Mouse (Mus musculus) mouse embryonic stem cell (cell line): Measurements from ENCODE around the gene Tm4sf1.

ENCODE experiments used
- in situ Hi-C, 2 experiments: fragments of 300-500 bp; cut with MboI; formaldehyde crosslinking; loops; 1 replicate in 1 of 2; 3 replicates in 1 of 2; pipeline ENCODE4 v1.14.3; 2019 to 2020; ENCODE audit warnings: low sequenced_read_pairs in 2 of 2, low pct_unique_long_range_greater_than_20kb in 1 of 2, mixed read lengths in 1 of 2; ENCODE audit not compliant: unreplicated experiment in 1 of 2

The Tm4sf1 gene

DNA sequence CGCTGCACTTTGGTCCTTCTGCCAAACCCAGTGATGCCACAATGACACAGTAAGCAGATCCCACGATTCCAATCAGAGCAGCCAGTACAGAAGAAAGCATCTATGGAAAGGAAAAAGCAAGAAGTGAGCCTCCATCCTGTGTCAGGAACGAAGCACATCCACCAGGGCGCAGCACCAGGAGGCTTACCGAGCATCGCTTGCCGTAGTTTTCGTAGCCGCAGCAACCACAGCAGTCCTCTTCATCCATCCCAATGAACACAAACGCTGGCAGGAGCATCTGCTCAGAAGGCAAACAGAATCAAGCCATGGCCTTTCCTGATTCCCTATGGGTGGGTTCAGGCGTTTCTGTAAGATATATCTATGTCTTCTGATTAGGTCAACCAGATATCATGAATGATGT lies 9.0 kb downstream of the Tm4sf1 start:
- in situ Hi-C loops, result no loop called here

DNA sequence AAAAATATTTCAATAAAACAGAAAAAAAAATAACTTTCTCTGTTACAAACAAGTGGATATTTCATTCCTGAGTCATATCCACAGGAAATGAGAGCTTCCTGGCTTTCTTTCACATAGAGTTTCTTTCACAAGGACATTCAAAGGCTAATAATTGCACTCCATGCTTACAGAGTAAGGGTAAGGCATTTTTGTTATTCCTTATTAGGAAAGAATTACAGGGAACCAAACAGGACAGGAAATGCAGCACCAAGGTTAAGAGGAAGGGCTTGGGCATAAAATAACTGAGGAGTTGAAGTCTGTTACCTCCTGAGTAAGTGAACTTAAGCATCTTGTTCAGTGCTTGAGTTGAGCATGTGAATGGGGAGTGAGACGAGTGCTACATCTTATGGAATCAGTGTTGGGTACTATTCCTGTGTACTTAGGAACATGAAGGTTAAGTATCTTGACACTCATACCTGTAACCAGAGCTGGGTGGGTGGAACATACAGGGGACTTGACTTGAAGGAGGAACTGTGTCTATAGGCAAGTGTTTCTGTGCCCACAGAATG lies 12.8 kb downstream of the Tm4sf1 start:
- in situ Hi-C loops, result no loop called here

DNA sequence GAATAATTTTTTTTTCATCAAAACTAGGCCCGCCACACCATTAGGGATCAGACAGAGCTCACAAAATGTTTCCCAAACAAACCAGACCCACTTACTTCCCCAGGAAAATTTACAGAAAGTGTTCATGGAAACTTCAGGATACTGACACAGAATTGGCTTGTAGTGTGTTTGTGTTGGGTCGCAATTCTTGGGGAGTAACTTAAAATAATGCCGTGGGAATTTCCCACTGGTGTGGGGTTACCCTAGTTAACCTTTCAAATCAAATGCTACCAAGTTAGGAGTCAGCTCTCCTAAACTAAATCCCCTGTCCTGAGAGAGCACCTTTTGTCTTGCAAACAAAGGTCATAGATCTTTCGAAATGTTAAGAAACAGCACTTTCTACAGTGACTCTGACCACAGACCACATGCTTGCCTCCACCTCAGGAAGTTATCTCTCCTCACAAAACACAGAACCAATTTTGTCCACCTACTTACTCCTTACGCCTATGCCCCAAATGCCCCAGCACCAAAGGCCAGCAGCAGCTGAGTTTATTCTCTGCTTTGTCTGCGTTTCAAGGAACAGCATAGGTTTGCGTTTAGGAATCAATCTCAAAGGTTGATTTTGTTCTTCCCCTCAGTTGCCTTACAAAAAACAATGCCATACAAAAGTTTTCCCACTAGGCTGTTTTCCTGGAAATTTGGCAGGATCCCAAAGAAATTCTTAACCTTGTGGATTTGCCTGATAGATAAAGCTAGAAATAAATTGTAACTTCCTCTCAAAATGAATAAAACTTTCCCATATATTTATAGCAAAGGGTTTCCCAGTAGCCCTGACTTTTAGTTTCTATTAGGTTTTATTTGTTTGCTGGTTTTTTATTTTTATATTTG lies 13.7 kb downstream of the Tm4sf1 start:
- in situ Hi-C loops, result no loop called here

DNA sequence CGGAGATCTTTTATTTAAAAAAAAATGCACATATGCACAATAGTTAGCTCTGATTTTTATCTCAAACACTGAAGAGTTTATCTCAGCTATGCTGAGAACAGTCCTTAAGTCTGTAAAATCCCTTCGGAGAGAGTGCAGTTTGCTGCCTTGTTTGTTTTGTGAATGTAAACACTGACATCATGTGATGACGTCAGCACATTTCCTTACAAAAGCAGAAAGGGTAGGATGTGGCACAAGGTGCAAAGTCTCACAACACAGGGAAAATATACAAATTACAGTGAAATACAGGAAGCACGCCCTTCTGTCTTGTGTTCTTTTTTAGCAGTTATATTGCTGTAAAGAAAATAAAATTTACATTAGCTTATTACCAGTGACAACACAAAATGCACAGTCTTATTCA lies 14.3 kb downstream of the Tm4sf1 start:
- in situ Hi-C loops, result no loop called here

DNA sequence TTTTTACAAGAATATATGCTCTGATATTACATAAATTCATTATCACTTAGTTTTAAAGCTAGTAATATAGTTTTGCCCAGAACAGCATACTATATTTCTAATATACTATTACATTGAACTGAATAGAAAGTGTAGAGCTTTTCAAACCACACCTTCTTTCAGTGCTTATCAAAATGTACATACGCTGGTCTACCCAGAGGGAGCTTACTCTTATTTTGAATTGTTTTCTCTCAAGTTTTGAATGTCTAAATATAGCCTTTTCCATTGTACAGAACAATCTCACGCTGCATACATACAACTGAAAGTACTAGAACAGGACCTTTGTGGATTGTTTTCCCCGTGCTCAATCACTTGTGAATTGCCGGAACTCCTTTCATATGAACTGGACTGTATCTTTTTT lies 23.6 kb downstream of the Tm4sf1 start:
- in situ Hi-C loops, result no loop called here

DNA sequence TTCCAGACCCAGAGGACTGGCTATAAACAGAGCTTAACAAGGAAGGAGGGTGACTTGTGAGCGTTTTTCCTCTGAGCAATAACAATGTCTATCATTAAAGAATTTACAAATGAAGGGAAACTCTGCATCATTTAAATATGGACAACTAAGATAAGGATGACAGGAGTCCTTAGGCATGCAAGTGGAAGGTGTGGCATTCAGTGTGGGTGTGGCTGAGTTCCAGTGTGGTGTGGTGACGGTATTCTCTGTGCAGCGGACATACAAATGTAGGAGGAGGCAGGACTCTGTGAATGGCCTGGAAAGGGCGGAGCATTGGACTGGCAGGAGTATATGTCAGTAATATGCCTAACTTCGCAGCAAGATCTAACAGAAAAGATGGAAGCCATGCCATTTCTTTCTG lies 24.3 kb downstream of the Tm4sf1 start:
- in situ Hi-C loops, result no loop called here

DNA sequence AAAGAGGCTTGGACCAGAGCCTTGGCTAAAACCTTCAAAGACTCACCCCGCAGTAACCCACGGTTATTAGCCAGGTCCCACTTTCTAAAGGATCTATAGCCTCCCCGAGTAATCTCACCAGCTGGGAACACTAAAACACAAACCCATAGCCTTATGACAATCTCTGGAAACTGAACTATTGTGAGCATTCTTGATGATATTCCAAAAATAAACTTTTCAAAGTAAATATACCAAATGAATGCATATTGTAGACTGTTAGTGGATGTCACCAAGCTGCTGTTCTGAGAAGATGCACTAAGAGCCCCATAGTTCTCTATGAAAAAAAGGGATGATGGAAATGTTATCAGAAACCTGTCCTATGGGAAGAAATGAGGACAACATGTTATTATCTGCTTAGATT lies 25.0 kb downstream of the Tm4sf1 start:
- in situ Hi-C loops, result no loop called here

DNA sequence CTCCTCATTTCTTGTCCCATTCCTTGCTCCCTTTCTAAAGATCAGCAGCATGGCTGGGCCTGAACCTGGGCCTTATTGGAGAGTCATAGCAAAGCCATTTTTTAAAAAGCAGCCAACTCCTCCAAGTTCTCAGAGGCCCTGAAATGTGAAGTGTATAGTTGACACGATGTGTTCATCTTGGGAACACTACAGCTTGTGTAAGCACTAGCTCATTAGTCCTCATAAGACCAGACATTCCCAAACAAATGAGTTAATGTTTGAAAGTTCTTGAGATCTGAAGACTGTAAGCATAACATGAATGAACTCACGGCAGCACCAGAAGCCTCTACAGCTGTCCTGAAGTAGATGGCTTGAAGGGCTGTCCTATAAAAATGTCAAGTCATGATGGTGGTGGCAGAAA lies 32.8 kb downstream of the Tm4sf1 start:
- in situ Hi-C loops, result loop anchor here (10.0 to 25.0 kb wide), 4 partner anchors 156 to 356 kb away; partner anchors contain the start of gene Tm4sf4 (in 2 of the 2)

DNA sequence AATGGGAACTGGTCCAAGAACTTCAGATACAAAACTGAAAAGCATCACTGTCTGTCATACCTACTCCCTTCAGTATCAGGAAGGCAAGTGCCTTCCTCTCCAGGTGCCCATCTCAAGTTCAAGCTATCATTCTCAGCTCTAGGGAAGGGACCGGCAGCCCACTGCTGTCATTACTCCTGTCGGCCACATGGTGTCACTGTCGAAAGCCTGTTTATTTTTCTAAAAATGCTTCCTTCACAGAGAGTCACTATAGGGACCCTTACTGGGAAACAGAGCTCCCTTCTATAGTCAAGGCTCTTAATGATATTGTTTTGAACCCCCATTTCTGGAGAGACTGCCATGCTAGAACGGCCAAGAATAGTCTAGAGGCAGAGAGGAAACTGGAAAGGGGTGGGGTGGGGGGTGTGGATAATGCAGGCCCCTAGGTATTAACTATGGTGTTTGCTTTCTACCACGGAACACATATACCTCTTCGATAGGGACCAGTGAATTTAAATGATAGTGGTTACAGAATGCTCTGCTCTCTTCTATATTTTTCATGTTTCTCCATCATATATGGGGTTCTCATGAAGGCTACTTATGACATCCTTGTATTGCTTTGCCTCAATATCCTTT lies 34.1 kb downstream of the Tm4sf1 start:
- in situ Hi-C loops, result loop anchor here (10.0 to 25.0 kb wide), 4 partner anchors 157 to 357 kb away; partner anchors contain the start of gene Tm4sf4 (in 2 of the 2)

DNA sequence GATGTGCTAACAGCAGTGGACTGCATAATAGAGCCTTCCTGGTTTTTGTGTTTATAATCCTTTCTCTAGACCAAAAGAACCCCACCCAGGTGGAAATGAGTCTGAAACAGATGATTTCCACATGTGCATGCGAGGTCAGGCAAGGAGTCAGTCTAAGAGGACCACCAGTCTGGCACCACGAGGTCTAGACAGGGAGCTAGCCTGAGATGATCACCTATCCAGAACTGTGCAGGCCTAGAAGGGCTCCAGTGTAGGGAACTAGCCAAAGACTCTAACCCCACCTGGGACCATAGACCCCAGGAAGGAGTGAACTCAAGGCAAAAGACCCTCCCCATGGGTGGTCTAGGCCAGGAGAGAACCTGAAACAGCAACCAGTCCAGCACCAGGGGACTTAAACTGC lies 48.7 kb downstream of the Tm4sf1 start:
- in situ Hi-C loops, result loop anchor here in 1 of 2 experiments (25.0 kb wide), 2 partner anchors 184 to 359 kb away; partner anchors contain the start of gene Tm4sf4

DNA sequence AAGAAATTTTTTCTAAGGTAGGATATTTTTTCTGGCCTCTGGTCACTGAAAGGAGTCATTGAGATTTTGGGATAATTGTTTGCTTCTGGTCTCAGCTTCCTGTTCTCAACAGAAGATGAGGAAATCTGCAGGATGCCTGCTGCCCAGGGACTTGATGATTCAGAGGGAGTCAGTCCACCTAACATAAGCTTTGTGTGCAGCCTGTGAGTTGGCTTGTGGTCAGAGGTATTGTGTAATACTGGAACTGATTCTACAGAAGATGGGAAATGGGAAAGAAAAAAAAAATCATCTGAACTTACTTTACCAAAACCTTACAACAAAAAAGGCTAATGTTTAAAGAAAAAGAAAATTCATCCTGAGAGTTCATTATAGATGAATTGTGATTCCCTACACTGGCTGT lies 49.2 kb downstream of the Tm4sf1 start:
- in situ Hi-C loops, result loop anchor here in 1 of 2 experiments (25.0 kb wide), 2 partner anchors 185 to 360 kb away; partner anchors contain the start of gene Tm4sf4

DNA sequence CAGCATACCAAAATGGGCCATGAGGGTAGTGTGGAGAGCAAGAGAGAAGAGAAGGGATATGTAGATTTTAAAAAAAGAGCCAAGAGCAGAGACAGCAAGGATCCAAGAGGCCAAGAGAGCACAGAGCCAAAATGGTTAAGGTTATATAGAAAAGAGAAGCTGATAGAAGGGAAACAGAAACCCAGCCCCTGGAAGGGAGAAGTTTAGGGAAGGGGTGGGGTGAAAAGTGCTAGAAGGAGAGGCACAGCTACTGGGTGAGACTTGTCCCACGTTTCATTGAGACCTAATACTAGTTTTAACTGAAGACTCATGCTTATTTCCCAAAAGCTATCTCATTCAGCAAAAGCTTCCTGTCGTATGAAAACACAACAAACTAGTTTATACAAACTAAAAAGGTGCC lies 56.5 kb downstream of the Tm4sf1 start:
- in situ Hi-C loops, result no loop called here
